Mouse (Mus musculus) erythroblast, embryonic 14.5 days (primary cell): ENCODE measurements around the gene Gm11060. TPM values are rescaled to one million over a fixed set of nuclear protein-coding genes. Genes with fewer than 3 reads are reported as not detected.

ENCODE experiments used
- H3K27me3 ChIP-seq: 2 replicates; pipeline ENCODE4 v1.6.1; 2012; ENCODE audit warnings: inconsistent platforms; ENCODE audit not compliant: control insufficient read depth
- H3K36me3 ChIP-seq: 2 replicates; pipeline ENCODE4 v1.6.1; 2012; ENCODE audit warnings: mild to moderate bottlenecking, inconsistent platforms; ENCODE audit not compliant: control insufficient read depth
- H3K4me1 ChIP-seq: 2 replicates; pipeline ENCODE4 v1.6.1; 2012; ENCODE audit warnings: inconsistent platforms; ENCODE audit not compliant: control insufficient read depth
- H3K4me3 ChIP-seq: replicated peaks from 2 replicates; pipeline ENCODE3; 2012; ENCODE audit warnings: moderate library complexity, mild to moderate bottlenecking, inconsistent platforms
- H3K9me3 ChIP-seq: 2 replicates; pipeline ENCODE4 v1.6.1; 2012; ENCODE audit warnings: low read length, inconsistent platforms, mixed read lengths; ENCODE audit not compliant: control insufficient read depth
- GATA1 ChIP-seq: IDR thresholded peaks from 2 replicates; pipeline ENCODE4 v1.6.1; 2012; ENCODE audit warnings: low read length, inconsistent platforms, mixed read lengths
- TAL1 ChIP-seq: IDR thresholded peaks from 3 replicates; pipeline ENCODE4 v1.6.1; 2012; ENCODE audit warnings: low read length, inconsistent platforms, mixed read lengths
- polyA plus RNA-seq: library from polyadenylated mRNA; stranded (reverse); fragments of >175 nt; gene quantifications from 2 replicates; pipeline ENCODE4 v1.2.3, GENCODE M21; 2012

The Gm11060 gene
- polyA plus RNA-seq: not detected in 2 replicates

GRCm38 (mm10) chr2:105091718-105092117 lies at the start of gene Gm11060:
Gene Gm11060 (plus strand): TSS chr2:105092018.
- no peak within 1 kb of the TSS for H3K4me3 ChIP-seq
- no peaks in the 10 kb centered on the region for H3K4me1 ChIP-seq
- no peaks in the 10 kb centered on the region for H3K36me3 ChIP-seq
- TF ChIP-seq TAL1: no peak
- no peak for TF ChIP-seq GATA1
- H3K9me3 ChIP-seq: no peaks in the 10 kb centered on the region
- no peaks in the 10 kb centered on the region for H3K27me3 ChIP-seq

DNA sequence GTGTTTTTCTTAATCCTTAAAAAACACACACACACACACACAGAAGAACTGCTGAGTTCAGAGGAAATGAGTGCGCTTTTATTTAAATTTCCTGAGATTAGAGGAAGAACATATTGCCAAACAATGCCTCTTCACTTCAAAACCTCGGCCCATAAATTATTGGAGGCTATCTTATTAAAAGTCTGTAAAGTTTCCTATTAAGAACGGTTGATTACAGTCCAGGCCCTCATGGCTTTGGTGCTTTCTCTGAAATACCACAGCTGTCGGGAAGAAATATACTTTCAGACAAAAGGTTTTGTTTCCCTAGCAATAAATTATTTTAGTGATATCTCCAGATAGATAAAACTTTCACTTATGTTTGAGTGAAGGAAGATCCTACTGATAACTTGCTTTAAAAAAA lies 48.7 kb upstream of the Gm11060 start:
- no peak for TF ChIP-seq GATA1
- no peak for TF ChIP-seq TAL1
- Histone ChIP-seq H3K36me3 (no peaks in the 10 kb centered on the region), H3K4me3 (no peak overlapping the region)

GRCm38 (mm10) chr2:105048301-105048700 lies 43.5 kb upstream of the Gm11060 start:
- no peaks in the 10 kb centered on the region for H3K9me3 ChIP-seq
- H3K27me3 ChIP-seq: no peaks in the 10 kb centered on the region
- TF ChIP-seq GATA1 (no peak), TAL1 (no peak)

More for the DNA sequence above, 48.7 kb upstream of the Gm11060 start:
- H3K4me1 ChIP-seq: peaks cover 4% of the 10 kb centered on the region
- H3K27me3 ChIP-seq: peaks cover 4% of the 10 kb centered on the region; the same call in 1 of the 2 replicates
- no peaks in the 10 kb centered on the region for H3K9me3 ChIP-seq

GRCm38 (mm10) chr2:105055529-105055928 lies 36.3 kb upstream of the Gm11060 start:
- Histone ChIP-seq H3K9me3 (no peaks in the 10 kb centered on the region), H3K4me3 (no peak overlapping the region), H3K36me3 (no peaks in the 10 kb centered on the region), H3K4me1 (no peaks in the 10 kb centered on the region), H3K27me3 (no peaks in the 10 kb centered on the region)
- TF ChIP-seq GATA1 (no peak), TAL1 (no peak)

More at GRCm38 (mm10) chr2:105048301-105048700, 43.5 kb upstream of the Gm11060 start:
- no peaks in the 10 kb centered on the region for H3K4me1 ChIP-seq
- H3K4me3 ChIP-seq: no peak overlapping the region
- no peaks in the 10 kb centered on the region for H3K36me3 ChIP-seq

- TF ChIP-seq TAL1 (no peak), GATA1 (no peak)
- no peaks in the 10 kb centered on the region for H3K4me1 ChIP-seq
- no peak overlapping the region for H3K4me3 ChIP-seq
These were observed 33.2 kb upstream of the Gm11060 start for GRCm38 (mm10) chr2:105058577-105059116.

DNA sequence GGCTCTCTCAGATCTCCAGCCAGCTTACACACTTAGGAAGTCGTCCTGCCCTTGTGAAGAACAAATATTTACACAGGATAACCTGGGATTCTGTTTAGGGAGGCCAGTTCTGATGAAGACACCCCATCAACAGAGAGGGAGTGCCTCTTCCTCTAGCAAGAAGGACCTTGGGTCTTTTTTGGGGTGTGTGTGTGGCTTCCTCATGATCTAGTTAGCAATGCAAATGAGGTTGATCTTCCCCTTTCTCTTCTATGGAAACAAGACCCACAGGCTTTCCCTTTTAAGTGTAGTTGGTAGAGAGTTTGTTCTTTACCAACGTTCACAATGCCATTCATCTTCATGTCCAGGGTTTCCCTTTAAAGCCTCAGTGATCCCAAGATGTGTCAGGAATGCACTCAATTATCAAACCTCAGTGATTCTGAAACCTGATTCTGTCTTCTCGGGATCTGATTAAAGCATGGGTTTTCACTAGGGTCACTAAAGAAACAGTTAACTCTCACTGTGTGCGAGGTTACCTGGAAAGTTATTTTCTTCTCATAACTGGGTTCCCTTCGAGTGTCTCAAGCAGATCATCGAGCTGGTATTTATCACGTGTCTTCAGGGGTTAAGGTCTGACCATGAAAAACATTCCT lies 29.0 kb upstream of the Gm11060 start:
- no peaks in the 10 kb centered on the region for H3K9me3 ChIP-seq
- H3K36me3 ChIP-seq: no peaks in the 10 kb centered on the region
- no peaks in the 10 kb centered on the region for H3K27me3 ChIP-seq
- no peak overlapping the region for H3K4me3 ChIP-seq
- TF ChIP-seq TAL1 (no peak), GATA1 (no peak)
- no peaks in the 10 kb centered on the region for H3K4me1 ChIP-seq

More at GRCm38 (mm10) chr2:105058577-105059116, 33.2 kb upstream of the Gm11060 start:
- Histone ChIP-seq H3K27me3 (no peaks in the 10 kb centered on the region), H3K36me3 (no peaks in the 10 kb centered on the region), H3K9me3 (no peaks in the 10 kb centered on the region)

DNA sequence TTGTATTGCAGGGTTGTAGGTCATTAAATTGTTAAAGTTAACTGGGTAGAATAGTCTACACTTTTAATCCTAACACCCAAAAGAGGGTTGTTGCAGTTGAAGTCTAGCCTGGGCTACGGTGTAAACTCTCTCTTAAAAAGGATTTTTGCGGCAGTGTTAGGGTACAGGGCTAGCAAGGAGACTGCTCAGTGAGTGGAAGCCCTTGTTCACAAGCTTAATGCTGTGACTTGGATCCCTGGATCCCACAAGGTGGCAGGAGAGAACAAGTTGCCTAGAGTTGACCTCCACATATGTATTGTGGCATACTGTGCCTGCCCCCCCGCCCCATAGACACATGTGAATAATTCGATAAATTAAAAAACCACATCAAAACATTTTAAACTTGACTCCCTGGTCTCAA lies 19.3 kb upstream of the Gm11060 start:
- Histone ChIP-seq H3K9me3 (no peaks in the 10 kb centered on the region), H3K27me3 (no peaks in the 10 kb centered on the region; the same call in 1 of the 2 replicates), H3K36me3 (no peaks in the 10 kb centered on the region), H3K4me1 (no peaks in the 10 kb centered on the region), H3K4me3 (no peak overlapping the region)
- TF ChIP-seq GATA1 (no peak), TAL1 (no peak)

- Histone ChIP-seq H3K4me1 (no peaks in the 10 kb centered on the region), H3K27me3 (no peaks in the 10 kb centered on the region; the same call in 1 of the 2 replicates), H3K9me3 (no peaks in the 10 kb centered on the region), H3K4me3 (no peak overlapping the region), H3K36me3 (no peaks in the 10 kb centered on the region)
- TF ChIP-seq TAL1 (no peak), GATA1 (no peak)
These were observed 17.6 kb upstream of the Gm11060 start for GRCm38 (mm10) chr2:105074196-105074595.

GRCm38 (mm10) chr2:105075809-105076208 lies 16.0 kb upstream of the Gm11060 start:
- no peak overlapping the region for H3K4me3 ChIP-seq
- no peaks in the 10 kb centered on the region for H3K36me3 ChIP-seq
- no peaks in the 10 kb centered on the region for H3K4me1 ChIP-seq
- no peaks in the 10 kb centered on the region for H3K27me3 ChIP-seq
- H3K9me3 ChIP-seq: no peaks in the 10 kb centered on the region
- TF ChIP-seq GATA1: no peak
- TF ChIP-seq TAL1: no peak

DNA sequence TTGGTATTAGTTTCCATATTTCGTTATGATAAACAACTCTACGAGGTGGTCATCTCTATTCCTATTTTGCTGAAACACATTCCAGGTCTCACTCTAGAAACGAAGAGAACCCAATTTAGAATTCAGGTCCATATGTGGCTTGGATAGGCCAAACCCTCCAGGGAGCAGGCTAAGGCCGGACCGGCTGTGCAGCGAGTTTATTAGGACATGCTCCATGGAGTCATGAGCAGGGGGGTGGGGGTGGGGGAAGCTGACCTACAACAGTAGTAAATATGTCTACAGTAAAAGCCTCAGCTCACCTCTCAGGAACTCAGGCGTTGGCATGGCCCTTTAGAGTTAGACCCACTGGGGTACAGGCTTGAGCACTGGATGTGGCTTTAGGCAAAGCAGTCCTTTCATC lies 14.7 kb upstream of the Gm11060 start:
- Histone ChIP-seq H3K27me3 (no peaks in the 10 kb centered on the region), H3K4me1 (no peaks in the 10 kb centered on the region), H3K4me3 (no peak overlapping the region), H3K36me3 (no peaks in the 10 kb centered on the region), H3K9me3 (no peaks in the 10 kb centered on the region)
- TF ChIP-seq GATA1: no peak
- TF ChIP-seq TAL1: no peak
